Mouse (Mus musculus): ENCODE data around the gene Rbbp4.

GRCm38 (mm10) chr4:129357613-129358163 lies 22.5 kb upstream of the Rbbp4 start:
- TF ChIP-seq POLR2AphosphoS5 (IDR thresholded peaks at IDR 0.05; ENCODE audit: borderline replicate concordance, low read depth, low read length) (no peak), BHLHE40 (IDR thresholded peaks at IDR 0.05; ENCODE audit: borderline replicate concordance, low read depth, low read length) (no peak), CTCF (IDR thresholded peaks at IDR 0.05 in 2 of 3, conservative IDR thresholded peaks at IDR 0.05 in 1 of 3; ENCODE audit: control insufficient read depth in 1 of 3, insufficient read depth in 1 of 3, low read depth in 2 of 3, low read length in 3 of 3, poor library complexity in 1 of 3, severe bottlenecking in 1 of 3) (no peak), POLR2A (IDR thresholded peaks at IDR 0.05; ENCODE audit: control insufficient read depth in 1 of 2, insufficient read depth in 1 of 2, low read depth in 1 of 2, low read length in 2 of 2, poor library complexity in 1 of 2) (no peak), MEF2A (IDR thresholded peaks at IDR 0.05; ENCODE audit: extremely low read depth, insufficient replicate concordance, low read depth, low read length, poor library complexity, severe bottlenecking) (no peak), RCOR1 (IDR thresholded peaks at IDR 0.05; ENCODE audit: low read depth, low read length) (no peak), TAL1 (IDR thresholded peaks at IDR 0.05; ENCODE audit: low read length) (no peak), HCFC1 (IDR thresholded peaks at IDR 0.05; ENCODE audit: low read depth, low read length) (no peak), CHD1 (IDR thresholded peaks at IDR 0.05; ENCODE audit: low read depth, low read length) (no peak), NELFE (IDR thresholded peaks at IDR 0.05; ENCODE audit: low read depth, low read length) (no peak)

All from MEL (cell line).